Comparison of ENCODE assay signal across 9 mouse cellular contexts in genomic region chr7:5056651-5057263, GRCm38 (mm10). TPM values are rescaled to one million over a fixed set of nuclear protein-coding genes. Genes with fewer than 3 reads are reported as not detected.
A peak's percentile ranks its signal among the peaks of the same experiment; 100 is the strongest.
DNase-seq lines count a peak whose midpoint lies in the region; ATAC-seq and TF ChIP-seq lines count a peak whose summit lies in the region.
"Had no signal": no experiment of that assay in that cellular context is flagged by ENCODE, and none has a peak within 500 bp of the region (broad histone marks: within the 10 kb centered on the region; RNA-seq: fewer than 3 reads in every experiment).

No protein-coding gene starts in this region.

- H3K4me1 ChIP-seq in kidney, embryonic 15.5 days: peaks cover 72% of the 10 kb centered on the region
- H3K4me1 ChIP-seq in hindbrain, embryonic 11.5 days (replicated peaks; ENCODE audit: control insufficient read depth, insufficient read depth, low read length): peaks cover 20% of the 10 kb centered on the region
- peaks cover 38% of the 10 kb centered on the region for H3K4me1 ChIP-seq in limb, embryonic 14.5 days (ENCODE audit: control insufficient read depth, insufficient read depth, low read length)

- no peaks in the 10 kb centered on the region for H3K36me3 ChIP-seq in kidney, embryonic 15.5 days
- H3K36me3 ChIP-seq in hindbrain, embryonic 11.5 days (ENCODE audit: control insufficient read depth, insufficient read depth, low read length): no peaks in the 10 kb centered on the region
- H3K36me3 ChIP-seq in limb, embryonic 14.5 days (ENCODE audit: control insufficient read depth, insufficient read depth, low read length): no peaks in the 10 kb centered on the region

- H3K27me3 ChIP-seq in kidney, embryonic 15.5 days: peaks cover 63% of the 10 kb centered on the region
- H3K27me3 ChIP-seq in hindbrain, embryonic 11.5 days (ENCODE audit: control insufficient read depth, insufficient read depth, low read length): peaks cover 61% of the 10 kb centered on the region
- H3K27me3 ChIP-seq in limb, embryonic 14.5 days (ENCODE audit: control insufficient read depth, insufficient read depth, low read length): peaks cover 53% of the 10 kb centered on the region

- no peak for TF ChIP-seq POLR2A in limb, embryonic 14.5 days (IDR thresholded peaks at IDR 0.05; ENCODE audit: borderline replicate concordance, extremely low read depth, insufficient read depth, insufficient read length)

- no peak for ATAC-seq in kidney, embryonic 15.5 days (replicated peaks; ENCODE audit: low FRiP score)
- ATAC-seq in hindbrain, embryonic 11.5 days (ENCODE audit: low FRiP score): no peak
- ATAC-seq in limb, embryonic 14.5 days (ENCODE audit: low FRiP score, low read depth): peak; percentile 3; the same call in 1 of the 2 replicates

- WGBS in kidney, embryonic 15.5 days: 1% methylated on average over 49 of the region's 55 CpGs
- WGBS in hindbrain, embryonic 11.5 days: 3% methylated on average over 43 of the region's 55 CpGs
- WGBS in limb, embryonic 14.5 days: 1% methylated on average over 48 of the region's 55 CpGs

- H3K9me3 ChIP-seq in kidney, embryonic 15.5 days (replicated peaks): no peaks in the 10 kb centered on the region
- no peaks in the 10 kb centered on the region for H3K9me3 ChIP-seq in hindbrain, embryonic 11.5 days (ENCODE audit: control insufficient read depth, low read length)
- H3K9me3 ChIP-seq in limb, embryonic 14.5 days (ENCODE audit: control insufficient read depth, low read length): no peaks in the 10 kb centered on the region

- peak overlapping the region; percentile 64 for H3K9ac ChIP-seq in kidney, embryonic 15.5 days
- H3K9ac ChIP-seq in hindbrain, embryonic 11.5 days (ENCODE audit: low read depth, low read length): peak overlapping the region; percentile 56
- peak overlapping the region; percentile 87 for H3K9ac ChIP-seq in limb, embryonic 14.5 days (ENCODE audit: low read depth, low read length, severe bottlenecking)

- no peak for DNase-seq in kidney, postnatal 25 days
- peak; percentile 78 to 80 for DNase-seq in cerebellum, postnatal 10 days
- no peak for DNase-seq in hindbrain, embryonic 11.5 days (ENCODE audit: low spot score)
- peak; percentile 63 for DNase-seq in limb, embryonic 14.5 days (ENCODE audit: low spot score)
- DNase-seq in right cerebral cortex, adult 2 months (ENCODE audit: low spot score in 2 of 2): peak; percentile 57 to 64
- no peak for DNase-seq in spleen, postnatal 36 days (ENCODE audit: low spot score in 2 of 2)
- no peak for DNase-seq in c-Kit-positive CD71-positive TER-119-positive erythroid progenitor cells, embryonic 14.5 days (ENCODE audit: low spot score)

- H3K4me3 ChIP-seq in kidney, embryonic 15.5 days (replicated peaks): peak overlapping the region; percentile 61
- H3K4me3 ChIP-seq in hindbrain, embryonic 11.5 days (ENCODE audit: low read depth, low read length): peak overlapping the region; percentile 40
- peak overlapping the region; percentile 75 for H3K4me3 ChIP-seq in limb, embryonic 14.5 days (replicated peaks; ENCODE audit: low read length)

- peak overlapping the region; percentile 56 for H3K27ac ChIP-seq in kidney, embryonic 15.5 days
- H3K27ac ChIP-seq in hindbrain, embryonic 11.5 days (ENCODE audit: low read depth, low read length): no peak overlapping the region
- H3K27ac ChIP-seq in limb, embryonic 14.5 days (replicated peaks; ENCODE audit: low read depth, low read length): 0 out of 2 replicates have a peak overlapping the region, but pooled peaks have one; percentile 43

- H3K4me2 ChIP-seq in kidney, embryonic 15.5 days: peak overlapping the region; percentile 88
- H3K4me2 ChIP-seq in hindbrain, embryonic 11.5 days (replicated peaks; ENCODE audit: low read depth, low read length): peak overlapping the region; percentile 61
- H3K4me2 ChIP-seq in limb, embryonic 14.5 days (replicated peaks; ENCODE audit: low read depth, low read length, severe bottlenecking): peak overlapping the region; percentile 83

RNA-seq across cellular contexts. Expression of gene U2af2, which starts 5.2 kb away (rescaled TPM):
- polyA plus RNA-seq in kidney, embryonic 15.5 days (2015; fragmentation: Nextera tagmentation; extraction: Ambion mirVana): 145 and 152 TPM in 2 replicates
- polyA plus RNA-seq in hindbrain, embryonic 11.5 days (2014; fragmentation: Nextera tagmentation; extraction: Ambion mirVana): 161 and 162 TPM in 2 replicates
- polyA plus RNA-seq in limb, embryonic 14.5 days (2012; rRNA removed): 431 and 479 TPM in 2 replicates
- 123 and 128 TPM in 2 replicates for polyA plus RNA-seq in limb, embryonic 14.5 days (2014; fragmentation: Nextera tagmentation; extraction: Ambion mirVana)

RNA-seq across cellular contexts. Expression of gene Zfp580, which starts 5.4 kb away (rescaled TPM):
- polyA plus RNA-seq in kidney, embryonic 15.5 days (2015; fragmentation: Nextera tagmentation; extraction: Ambion mirVana): 36.2 and 41.0 TPM in 2 replicates
- 32.4 and 37.5 TPM in 2 replicates for polyA plus RNA-seq in hindbrain, embryonic 11.5 days (2014; fragmentation: Nextera tagmentation; extraction: Ambion mirVana)
- polyA plus RNA-seq in limb, embryonic 14.5 days (2012; rRNA removed): 49.7 and 70.4 TPM in 2 replicates
- polyA plus RNA-seq in limb, embryonic 14.5 days (2014; fragmentation: Nextera tagmentation; extraction: Ambion mirVana): 47.5 and 57.7 TPM in 2 replicates

RNA-seq across cellular contexts. Expression of gene Zfp784, which starts 18.5 kb away (rescaled TPM):
- 6.3 and 6.4 TPM in 2 replicates for polyA plus RNA-seq in kidney, embryonic 15.5 days (2015; fragmentation: Nextera tagmentation; extraction: Ambion mirVana)
- polyA plus RNA-seq in hindbrain, embryonic 11.5 days (2014; fragmentation: Nextera tagmentation; extraction: Ambion mirVana): 3.1 and 4.3 TPM in 2 replicates
- polyA plus RNA-seq in limb, embryonic 14.5 days (2012; rRNA removed): 6.5 and 6.8 TPM in 2 replicates
- polyA plus RNA-seq in limb, embryonic 14.5 days (2014; fragmentation: Nextera tagmentation; extraction: Ambion mirVana): 5.6 and 6.3 TPM in 2 replicates

RNA-seq across cellular contexts. Expression of gene 4632433K11Rik, which starts 22.8 kb away (rescaled TPM):
- polyA plus RNA-seq in kidney, embryonic 15.5 days (2015; fragmentation: Nextera tagmentation; extraction: Ambion mirVana): not detected in 2 replicates
- not detected in 2 replicates for polyA plus RNA-seq in hindbrain, embryonic 11.5 days (2014; fragmentation: Nextera tagmentation; extraction: Ambion mirVana)
- polyA plus RNA-seq in limb, embryonic 14.5 days (2012; rRNA removed): not detected in 2 replicates
- not detected in 2 replicates for polyA plus RNA-seq in limb, embryonic 14.5 days (2014; fragmentation: Nextera tagmentation; extraction: Ambion mirVana)
- polyA plus RNA-seq: liver, adult 2 months had no signal

RNA-seq across cellular contexts. Expression of gene Epn1, which starts 23.3 kb away (rescaled TPM):
- 55.5 and 62.2 TPM in 2 replicates for polyA plus RNA-seq in kidney, embryonic 15.5 days (2015; fragmentation: Nextera tagmentation; extraction: Ambion mirVana)
- 54.2 and 55.3 TPM in 2 replicates for polyA plus RNA-seq in hindbrain, embryonic 11.5 days (2014; fragmentation: Nextera tagmentation; extraction: Ambion mirVana)
- polyA plus RNA-seq in limb, embryonic 14.5 days (2012; rRNA removed): 119 and 144 TPM in 2 replicates
- 69.1 and 76.2 TPM in 2 replicates for polyA plus RNA-seq in limb, embryonic 14.5 days (2014; fragmentation: Nextera tagmentation; extraction: Ambion mirVana)

Comparison
In these comparisons a context has a peak if more than half of its experiments do, and no peak if none do; other contexts are left out.
1. DNase-seq: peak in cerebellum, postnatal 10 days (2 of 2), limb, embryonic 14.5 days (single experiment) and right cerebral cortex, adult 2 months (2 of 2); none in kidney, postnatal 25 days (0 of 2), hindbrain, embryonic 11.5 days (single experiment), spleen, postnatal 36 days (0 of 2) and c-Kit-positive CD71-positive TER-119-positive erythroid progenitor cells, embryonic 14.5 days (single experiment).
2. Peak in every context shown above with its lines, with median percentiles within 50 percentile points of each other: H3K4me2 ChIP-seq, H3K4me3 ChIP-seq and H3K9ac ChIP-seq.